Mouse (Mus musculus): ENCODE results near the gene Oxsr1.
"Not testable (repeated sequence)": the region's sequence is repeated elsewhere in the genome, so short reads cannot be mapped to it uniquely, and the experiment has no call there.

Oxsr1 gene

DNA sequence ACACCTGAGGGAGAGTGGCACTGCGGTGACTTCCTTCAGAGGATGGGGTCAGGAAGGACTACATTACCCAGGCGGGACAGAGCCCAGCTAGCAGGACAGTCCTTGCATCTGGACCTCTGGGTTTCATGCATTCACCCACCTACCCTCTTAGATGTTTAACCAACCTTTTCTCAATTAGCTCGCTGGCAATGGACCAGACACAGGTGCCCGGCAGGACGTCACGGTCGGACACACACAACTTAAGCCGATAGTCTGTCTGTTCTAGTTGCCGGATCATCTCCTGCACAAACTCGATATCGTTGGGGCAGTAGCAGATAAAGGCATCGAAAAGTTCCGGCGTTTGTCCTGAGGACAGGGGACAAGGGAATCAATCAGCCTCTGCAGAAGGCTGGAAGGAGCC lies 15.6 kb upstream of the Oxsr1 start:
- no peak for DNase-seq (ENCODE audit: low spot score)

DNA sequence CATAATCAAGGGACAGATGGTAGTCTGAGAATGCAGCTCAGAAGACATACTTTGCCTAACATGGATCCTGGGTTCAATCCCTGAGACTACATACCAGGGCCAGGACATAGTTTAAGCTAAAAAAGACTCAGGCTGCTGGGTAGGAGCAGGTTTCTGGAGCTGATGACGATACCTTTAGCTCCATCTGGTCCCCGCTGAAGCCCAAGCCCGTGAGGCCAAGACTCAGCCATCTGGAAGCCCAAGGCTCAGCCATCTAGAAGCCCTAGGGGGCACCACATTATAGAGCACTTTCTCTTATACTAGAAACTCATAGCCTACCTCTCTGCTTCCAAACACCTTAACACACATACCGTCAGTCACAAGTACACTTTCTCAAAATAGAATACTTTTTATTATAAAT lies 13.3 kb upstream of the Oxsr1 start:
- no peak for DNase-seq (ENCODE audit: low spot score)

DNA sequence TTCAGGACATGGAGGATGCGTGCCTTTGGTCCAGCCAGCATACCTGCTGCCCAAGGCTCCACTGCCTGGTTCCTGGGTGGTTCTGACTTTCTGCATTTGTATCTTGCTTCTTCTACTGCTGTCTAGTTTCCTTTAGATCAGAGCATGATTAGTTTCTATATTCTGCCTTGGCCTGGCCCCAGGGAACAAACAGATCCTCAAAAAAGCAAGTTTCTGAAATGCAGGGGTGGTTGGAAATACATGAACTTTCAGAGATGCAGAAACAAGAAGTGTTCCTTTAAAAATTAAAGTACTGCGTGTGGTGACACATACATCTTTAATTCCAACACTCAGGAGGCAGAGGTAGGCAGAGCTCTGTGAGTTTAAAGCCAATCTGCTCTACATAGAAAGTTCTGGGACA lies 12.6 kb upstream of the Oxsr1 start:
- no peak for DNase-seq (ENCODE audit: low spot score)

DNA sequence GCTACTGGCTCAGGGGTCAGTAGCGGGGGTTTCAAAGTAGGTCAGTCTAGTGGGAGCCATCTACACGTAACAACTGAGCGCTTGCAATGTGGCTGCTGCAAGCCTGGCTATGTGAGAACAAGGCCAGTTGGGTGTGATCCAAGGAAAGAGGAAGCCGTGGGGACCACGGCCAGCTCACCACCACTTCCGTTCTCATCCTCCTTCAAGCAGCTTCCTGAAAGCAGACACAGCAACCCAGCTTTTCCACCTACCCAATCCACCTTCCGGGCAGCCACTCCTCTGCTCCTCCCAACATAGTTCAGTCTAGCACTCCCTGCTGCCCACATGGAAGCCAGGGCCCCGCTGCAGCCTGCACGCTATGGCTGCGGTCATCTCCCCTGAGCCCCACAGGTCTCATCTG lies 12.1 kb upstream of the Oxsr1 start:
- no peak for DNase-seq (ENCODE audit: low spot score)

DNA sequence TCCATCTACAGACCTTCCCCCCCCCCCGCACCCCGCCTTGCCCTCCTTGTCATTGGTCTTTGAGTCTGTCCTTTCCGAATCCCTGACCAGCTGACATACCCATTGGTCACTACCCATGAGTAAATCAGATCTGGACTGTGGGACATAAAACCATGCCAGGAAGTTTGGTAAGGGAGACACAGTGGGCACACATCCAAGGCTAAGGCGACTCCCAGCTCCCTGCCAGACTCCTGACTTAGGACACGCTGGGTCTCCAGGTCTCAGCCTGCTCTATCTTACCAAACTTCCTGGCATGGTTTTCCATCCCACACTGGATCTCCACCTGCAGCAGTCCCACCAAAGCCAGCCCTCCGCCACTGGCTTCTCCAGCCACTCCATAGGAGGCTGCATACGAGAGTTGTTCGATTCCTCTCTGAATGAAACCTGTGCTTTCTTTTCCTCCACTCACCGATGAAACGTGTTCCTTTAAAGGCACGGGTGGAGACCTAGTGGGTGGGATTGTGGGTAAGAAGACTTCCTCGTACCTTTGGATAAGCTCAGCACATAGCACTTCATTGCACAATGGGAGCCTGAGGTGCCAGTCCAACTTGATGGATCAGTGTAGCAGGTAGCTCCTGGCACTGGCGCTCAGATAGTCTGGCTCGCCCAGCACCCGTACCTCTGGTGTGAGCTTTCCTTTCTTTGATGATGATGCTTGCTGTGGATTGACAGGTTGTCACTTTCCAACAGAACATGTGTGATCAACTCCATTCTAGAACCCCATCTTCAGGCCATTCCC lies 8.1 kb upstream of the Oxsr1 start:
- DNase-seq (ENCODE audit: low spot score) = no peak

DNA sequence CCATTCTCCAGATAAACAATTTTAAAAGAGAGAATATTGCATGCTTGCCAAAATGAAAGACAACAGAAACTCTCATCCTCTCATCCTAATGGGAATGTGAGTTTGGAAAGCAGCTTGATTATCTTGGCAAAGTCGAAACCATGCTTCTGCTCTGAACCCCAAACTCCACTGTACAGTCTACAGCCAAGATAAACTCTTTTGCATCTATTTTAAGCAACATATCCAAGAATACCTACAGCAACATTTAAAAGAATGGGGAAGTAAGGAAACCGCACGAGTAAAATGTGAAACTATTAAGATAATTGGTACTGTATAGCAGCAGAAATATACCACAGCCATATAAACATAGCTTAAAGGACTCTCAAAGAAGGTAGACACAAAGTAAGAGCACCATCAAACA lies 6.3 kb upstream of the Oxsr1 start:
- DNase-seq (ENCODE audit: low spot score) = no peak

DNA sequence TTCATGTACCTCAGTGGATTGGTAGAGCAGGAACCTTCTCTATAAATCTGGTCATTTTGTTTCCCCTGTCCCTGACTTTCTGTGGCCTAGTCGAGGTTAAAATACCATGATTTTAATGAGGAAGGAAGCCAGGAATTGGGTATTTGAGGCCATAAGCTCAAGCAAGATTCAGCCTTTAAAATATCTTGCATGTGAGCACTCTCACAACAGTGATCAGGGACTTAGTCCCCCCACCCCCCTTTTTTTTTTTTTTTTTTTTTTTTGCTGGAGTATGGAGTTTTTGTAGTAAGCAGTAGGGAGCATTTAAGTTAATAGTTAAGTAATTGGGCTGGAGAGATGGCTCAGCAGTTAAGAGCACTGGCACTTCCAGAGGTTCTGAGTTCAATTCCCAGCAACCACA lies 1.9 kb upstream of the Oxsr1 start:
- no peak for DNase-seq (ENCODE audit: low spot score)

DNA sequence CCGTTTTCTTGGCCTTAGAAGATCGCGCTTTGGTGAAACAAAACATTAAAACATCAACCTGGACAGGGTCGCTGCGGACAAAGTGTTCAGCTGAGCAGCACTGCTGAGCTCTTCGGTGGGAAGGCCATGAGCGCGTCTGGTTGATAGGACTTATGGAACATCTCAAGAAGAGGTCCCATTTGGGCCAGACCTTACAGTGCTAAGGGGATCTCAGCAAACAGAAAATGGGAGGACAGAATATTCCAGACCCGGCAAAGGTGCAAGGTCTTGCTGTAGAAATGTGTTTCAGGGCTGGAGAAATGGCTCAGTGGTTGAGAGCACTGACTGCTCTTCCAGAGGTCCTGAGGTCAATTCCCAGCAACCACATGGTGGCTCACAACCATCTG lies 1.0 kb upstream of the Oxsr1 start:
- no peak for DNase-seq (ENCODE audit: low spot score)

DNA sequence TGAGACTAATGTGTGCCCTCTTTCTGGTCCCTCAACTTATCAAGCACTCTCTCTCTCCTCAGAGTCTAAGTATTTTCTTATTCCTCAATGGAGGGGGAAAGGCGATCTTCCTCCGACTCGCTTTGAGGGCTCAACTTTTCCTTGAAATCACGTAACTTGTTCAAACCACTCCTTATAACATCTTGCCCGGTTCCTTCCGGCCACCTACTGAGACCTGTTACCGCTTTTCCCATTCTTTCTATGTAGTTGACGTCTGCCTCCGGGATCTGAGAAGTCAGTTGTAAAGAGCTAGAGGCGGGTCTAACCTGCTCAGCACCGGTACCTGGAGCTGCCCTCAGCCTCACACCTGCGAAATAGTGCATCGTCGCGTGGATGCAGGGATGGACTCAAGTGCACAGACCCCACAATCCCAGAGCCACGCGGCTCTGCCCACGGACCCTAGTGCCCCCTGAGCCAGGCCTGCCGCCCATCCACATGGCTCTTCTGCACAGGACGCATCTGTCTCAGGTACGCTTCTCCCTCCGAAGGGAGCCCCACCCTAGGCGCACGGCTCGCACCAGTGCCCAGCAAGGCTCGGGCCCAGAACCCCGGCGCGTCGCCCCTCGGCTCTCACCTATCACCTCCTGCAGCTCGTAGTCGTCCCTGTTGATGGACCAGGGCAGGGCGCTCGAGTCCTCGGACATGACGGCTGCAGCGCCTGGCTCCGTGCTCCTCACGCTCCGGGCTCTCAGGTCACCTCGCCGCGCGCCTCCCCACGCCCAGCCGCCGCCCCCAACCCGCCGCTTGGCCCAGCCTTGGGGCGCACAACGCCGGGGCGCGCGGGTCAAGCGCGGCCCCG lies 616 bp downstream of the Oxsr1 start:
- DNase-seq (ENCODE audit: low spot score) = no peak

DNA sequence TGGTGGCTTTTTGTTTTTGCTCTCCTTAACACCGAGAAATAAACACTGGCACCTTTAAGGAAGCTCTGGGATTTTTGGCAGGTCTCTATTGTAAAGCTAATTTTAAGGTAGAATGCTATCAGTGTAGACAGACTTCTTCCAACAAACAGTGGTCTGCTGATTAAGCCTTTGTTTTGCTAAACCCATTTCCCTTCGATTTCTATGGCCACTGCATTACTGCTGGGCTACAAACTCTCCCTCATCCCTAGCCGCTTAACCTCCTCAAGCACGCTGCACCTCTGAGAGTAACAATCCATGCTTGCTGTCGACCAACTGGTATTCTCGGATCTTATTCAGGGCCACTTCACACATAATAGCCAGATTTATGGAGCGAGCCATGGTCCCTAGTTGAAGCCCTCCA lies 1.3 kb downstream of the Oxsr1 start:
- DNase-seq (ENCODE audit: low spot score) = no peak

DNA sequence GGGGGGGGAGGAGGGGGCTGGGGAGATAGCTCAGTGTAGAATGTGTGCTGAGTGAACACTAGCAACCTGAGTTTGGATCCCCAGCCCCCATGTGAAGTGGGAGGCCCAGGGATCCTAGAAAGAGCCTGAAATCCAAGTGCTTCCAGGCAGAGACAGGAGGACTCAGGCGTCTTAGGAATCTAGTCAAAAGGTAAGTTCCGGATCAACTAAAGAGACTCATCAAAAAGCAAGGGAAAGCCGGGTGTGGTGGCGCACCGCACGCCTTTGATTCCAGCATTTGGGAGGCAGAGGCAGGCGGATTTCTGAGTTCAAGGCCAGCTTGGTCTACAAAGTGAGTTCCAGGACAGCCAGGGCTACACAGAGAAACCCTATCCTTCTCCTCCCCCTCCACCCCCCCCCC lies 1.8 kb downstream of the Oxsr1 start:
- DNase-seq (ENCODE audit: low spot score) = no peak

DNA sequence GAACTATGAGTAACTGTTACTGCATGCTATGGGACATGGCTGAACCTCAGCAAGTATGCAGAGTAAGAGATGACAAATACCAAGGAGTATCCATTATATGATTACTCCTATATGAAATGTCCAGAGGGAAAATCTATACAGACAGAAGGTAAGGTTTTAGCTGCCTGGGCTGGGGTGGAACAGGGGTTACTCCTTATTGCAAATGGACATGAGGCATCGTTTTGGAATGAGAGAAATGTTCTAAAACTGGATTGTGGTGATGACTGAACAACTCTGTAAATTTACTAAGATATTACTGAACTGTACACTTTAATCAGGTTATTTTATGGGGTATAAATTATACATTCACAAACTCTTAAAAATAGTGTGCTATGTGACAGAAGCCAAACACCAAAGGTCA lies 3.3 kb downstream of the Oxsr1 start:
- DNase-seq (ENCODE audit: low spot score) = no peak

DNA sequence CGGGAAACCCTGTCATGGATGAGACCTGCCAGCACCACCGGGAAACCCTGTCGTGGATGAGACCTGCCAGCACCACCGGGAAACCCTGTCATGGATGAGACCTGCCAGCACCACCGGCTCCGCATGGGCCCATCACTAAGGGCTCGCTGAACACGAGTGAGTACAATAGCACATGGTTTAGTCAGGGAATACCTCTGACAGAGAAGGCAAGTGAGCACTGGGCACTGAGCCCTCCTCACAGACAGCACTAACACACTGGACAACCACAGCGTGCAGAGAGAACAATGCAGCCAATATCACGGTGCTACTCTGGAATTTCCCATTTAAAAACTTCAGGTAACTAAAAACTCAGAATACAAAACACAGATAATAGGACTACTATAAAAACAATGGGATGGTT lies 9.1 kb downstream of the Oxsr1 start:
- no peak for DNase-seq (ENCODE audit: low spot score)

DNA sequence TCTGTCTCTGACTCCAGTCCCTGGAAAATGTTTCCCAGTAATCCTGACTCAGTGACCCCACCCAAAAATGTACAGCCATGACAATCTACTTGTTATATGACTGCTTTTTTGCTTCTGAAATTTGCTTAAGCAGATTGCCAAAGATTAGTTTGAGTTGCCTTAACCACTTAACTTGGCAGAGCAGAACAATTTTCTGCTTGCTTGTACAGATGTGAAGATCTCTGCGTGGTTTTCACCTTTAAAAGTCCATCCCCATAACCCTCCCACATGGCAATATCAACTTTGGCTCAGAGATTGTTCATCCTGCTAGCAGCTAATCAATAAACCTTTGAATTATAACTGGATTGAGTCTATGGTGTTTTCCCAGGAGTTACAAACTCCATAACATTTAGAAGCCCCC lies 13.2 kb downstream of the Oxsr1 start:
- DNase-seq (ENCODE audit: low spot score) = no peak

DNA sequence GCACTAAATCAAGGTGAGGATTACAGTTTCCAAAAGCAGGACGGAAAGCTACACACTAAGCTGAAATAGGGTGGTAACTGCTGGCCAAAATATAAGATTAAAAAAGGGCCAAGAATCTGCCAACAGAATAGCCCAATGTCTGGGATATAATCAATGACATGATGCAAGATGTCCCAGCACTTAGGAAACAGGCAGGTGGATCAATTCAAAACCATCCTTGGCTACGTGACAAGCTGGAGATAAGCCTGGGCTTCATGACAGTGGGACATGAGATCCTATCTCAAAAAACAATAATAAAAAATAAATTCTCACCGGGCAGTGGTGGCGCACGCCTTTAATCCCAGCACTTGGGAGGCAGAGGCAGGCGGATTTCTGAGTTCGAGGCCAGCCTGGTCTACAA lies 16.4 kb downstream of the Oxsr1 start:
- no peak for DNase-seq (ENCODE audit: low spot score)

DNA sequence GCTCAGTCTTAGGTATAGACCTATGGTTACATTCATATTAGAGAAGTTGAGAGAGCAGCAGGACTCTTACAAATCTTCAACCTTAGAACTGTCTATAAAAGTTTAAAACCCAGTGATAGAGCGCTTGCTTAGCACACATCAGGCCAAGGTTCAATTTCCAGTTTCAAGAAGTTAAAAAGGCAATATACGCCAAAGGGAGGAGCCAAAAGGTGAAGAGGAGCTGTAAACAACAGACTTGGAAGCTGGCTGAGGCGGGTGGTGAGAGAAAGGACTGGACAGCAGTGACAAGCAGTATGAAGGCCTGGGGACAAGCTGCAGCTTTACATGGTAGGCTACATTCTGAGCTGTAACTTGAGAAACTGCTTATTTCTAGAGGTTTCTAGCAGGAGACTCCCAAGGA lies 23.7 kb downstream of the Oxsr1 start:
- no peak for DNase-seq (ENCODE audit: low spot score)

DNA sequence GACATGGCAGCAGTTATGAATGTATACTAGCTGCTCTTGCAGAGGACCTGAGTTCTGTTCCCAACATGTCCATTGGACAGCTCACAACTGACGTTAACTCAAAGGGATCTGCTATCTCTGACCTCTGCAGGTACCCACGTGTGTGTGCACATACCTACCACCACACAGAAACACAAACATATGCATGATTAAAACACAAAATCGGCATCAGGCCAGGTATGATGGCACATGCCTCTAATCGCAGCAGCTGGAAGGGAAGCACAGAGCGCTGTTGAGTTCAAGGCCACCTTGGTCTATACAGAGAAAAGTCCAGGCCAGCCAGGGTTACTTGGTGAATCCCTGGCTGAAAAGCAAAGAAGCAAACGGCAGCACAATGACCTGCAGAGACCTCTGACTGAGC lies 24.5 kb downstream of the Oxsr1 start:
- no peak for DNase-seq (ENCODE audit: low spot score)

DNA sequence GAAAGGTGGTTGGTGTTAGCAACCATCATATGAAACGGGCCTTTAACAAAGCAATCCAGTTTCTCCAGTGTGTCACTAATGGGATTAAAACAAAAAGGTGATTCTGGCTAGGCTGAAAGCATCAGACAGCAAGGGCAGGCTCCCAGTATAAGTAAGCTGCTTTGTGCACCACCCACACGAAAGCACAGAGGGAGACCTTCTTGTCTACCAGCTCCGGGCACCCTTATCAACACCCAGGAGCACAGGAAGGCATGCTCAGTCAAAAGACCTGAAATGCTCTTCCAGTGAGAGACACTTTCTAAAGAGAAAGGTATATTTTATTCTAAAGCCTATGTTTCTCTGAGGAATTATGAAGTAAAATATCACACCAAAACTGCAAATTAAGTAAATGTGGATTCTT lies 31.4 kb downstream of the Oxsr1 start:
- no peak for DNase-seq (ENCODE audit: low spot score)

DNA sequence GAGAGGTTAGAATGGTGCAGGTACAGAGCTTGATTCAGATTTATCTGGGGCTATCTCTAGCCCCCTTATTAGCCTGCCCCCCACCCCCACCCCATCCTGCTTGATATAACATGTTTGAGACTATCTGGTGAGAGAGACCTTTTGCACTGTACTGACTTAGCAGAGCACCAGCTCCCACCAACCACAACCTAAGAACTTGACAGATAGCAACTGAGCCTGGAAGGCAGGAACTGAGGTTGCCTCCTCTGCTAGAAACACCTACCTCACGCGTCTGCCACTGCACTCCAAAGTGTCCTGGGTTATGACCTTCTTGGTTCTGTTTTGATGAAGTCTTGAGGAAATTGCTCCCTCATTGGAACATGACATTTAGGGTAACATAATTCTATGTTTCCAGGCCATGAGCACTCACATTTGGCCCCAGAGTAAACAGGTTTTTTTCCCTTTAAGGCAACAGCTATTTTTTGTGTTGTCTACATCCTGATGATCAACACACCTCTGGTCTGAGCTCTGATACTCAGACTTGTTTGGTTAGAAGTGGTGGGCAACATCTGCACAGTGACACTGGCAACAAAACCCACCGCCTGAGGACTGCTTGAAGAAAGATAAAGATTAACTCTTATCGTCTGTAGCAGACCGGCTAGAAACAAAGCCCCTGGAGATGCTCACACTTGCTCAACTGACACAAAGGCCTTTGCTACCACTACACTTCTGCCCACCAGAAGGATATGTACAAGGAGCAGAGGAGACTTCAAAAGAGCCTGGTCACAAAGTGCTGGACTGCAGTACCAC lies 41.1 kb downstream of the Oxsr1 start:
- no peak for DNase-seq (ENCODE audit: low spot score)

DNA sequence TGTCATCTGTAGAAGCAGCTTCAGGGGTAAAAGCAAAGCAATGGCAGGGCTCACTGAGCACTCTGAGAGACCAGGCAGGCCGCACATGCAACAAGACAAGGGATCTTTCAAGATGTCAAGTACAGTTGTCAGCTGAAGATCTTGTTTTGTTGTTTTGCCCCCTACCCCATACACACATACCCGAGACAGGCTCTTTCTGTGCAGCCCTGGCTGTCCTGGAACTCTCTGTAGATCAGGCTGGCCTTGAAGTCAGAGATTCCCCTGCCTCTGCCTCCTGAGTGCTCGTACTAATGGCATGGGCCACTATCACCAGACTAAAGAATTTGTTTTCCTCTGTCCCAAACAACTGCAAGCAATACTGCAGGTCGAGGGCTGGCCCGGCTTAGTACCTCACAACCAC lies 44.2 kb downstream of the Oxsr1 start:
- DNase-seq (ENCODE audit: low spot score) = no peak

DNA sequence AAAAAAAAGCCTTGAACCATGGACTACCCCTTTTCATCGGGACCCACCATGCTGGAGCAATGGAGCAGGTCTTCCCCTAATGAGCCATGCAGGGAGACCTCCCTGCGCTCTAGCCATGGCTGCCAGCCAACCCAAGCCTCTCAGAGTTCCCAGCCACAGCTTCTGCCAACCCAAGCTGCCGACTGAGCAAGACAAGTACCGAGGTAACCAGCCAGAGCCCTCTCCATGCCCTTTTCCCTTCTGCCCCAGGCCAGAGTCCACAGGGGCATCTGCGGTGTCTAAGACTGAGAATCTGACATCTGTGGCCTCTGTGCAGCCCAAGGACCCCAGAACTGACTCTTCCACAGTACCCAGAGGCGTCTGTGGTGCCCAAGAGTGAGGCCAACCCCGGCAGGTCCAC lies 45.9 kb downstream of the Oxsr1 start:
- DNase-seq (ENCODE audit: low spot score) = no peak

DNA sequence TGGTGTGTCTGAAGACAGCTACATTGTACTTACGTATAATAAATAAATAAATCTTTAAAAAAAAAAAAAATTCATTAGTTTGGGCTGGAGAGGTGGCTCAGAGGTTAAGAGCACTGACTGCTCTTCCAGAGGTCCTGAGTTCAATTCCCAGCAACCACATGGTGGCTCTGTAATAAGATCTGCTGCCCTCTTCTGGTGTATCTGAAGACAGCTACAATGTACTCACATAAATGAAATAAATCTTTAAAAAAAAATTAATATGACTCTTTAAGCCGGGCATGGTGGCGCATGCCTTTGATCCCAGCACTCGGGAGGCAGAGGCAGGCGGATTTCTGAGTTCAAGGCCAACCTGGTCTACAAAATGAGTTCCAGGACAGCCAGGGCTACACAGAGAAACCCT lies 47.4 kb downstream of the Oxsr1 start:
- not testable (repeated sequence) for DNase-seq (ENCODE audit: low spot score)

DNA sequence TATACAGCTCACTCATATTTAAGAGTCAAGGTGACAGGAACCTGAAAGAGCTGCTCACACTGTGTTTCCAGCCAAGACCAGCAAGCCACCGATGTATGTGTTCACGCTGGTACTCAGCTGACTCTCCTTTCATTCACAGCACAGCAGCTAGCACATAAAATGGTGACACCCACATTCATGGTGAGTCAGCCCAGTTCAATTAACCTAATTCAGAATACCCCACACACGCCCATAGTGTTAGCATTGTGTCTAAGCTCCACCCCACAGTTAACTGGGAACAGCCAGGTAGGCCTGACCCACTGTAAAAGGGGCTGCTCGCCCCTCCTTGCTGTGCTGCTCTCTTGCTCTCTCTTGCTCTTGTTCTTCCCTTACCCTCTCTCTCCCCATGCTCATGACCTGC lies 50.7 kb downstream of the Oxsr1 start:
- DNase-seq (ENCODE audit: low spot score) = no peak
